Mouse (Mus musculus) c-Kit-negative CD71-positive TER-119-positive erythroid progenitor cells, embryonic 14.5 days (primary cell): ENCODE results near the gene Ikzf3.

Experiments
- DNase-seq: peaks from one replicate; pipeline ENCODE4 v3.0.0-alpha.2; 2013; ENCODE audit warnings: low read depth, low spot score

The Ikzf3 gene

GRCm38 (mm10) chr11:98448191-98448790, 97.5 kb downstream of the Ikzf3 start:
- no peak for DNase-seq

DNA sequence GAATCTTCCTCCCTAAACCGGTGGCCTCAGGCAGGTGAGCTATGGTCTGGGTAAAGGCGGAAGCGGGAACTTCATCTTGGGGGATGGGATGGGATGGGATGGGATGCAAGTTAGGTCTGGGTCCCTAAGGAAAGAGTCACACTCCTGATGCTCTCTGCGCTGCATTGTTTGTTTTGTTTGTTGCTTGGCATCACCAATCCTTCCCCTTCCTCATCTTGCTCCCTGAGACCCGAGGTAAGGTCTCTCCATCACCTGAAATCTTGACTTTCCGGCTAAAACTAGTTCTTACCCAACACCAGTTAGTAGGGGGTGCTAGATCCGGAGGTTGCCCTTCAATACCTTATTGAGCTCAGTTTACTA, 98.4 kb downstream of the Ikzf3 start:
- no peak for DNase-seq

DNA sequence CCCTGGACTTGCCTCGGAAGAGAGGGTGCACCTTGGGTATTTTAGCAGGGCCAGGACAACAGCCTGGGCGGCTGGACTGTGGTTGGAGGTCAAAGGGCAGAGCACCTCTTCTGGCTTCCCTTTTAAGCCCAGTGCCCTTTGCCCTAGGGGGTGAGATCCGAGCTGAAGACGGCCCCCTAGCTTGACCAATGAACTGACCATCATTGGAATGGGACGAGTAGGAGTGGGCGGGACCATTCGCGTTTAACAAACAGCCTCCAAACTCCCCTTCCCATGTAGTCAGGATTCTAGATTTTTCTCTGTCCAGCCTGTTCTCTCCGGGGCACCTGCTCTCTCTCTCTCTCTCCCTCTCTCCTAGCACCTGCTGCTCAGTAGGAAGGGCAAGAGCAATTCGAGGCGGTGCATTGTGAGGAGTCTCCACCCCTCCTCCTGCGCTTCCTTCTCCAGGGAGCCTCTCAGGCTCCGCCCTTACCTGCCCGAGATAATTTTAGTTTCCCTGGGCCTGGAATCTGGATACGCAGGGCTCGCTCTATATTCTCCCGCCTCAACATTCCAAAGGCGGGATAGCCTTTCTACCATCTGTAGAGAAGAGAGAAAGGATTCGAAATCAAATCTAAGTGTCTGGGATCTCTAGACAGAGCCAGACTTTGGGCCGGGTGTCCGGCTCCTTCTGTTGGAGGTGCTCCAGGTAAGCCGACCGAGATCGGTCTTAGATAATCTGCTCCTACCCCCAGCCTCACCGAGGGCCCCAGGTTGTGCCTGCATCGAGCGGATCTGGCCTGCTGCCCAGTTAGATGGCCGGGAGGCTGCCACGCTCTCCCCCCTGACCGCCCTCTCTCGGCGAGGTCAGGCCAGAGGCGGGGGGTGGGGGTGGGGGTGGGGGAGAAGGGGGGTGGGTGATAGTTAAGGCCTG, 99.0 kb downstream of the Ikzf3 start:
- DNase-seq, result no peak

GRCm38 (mm10) chr11:98446213-98446561, 99.6 kb downstream of the Ikzf3 start, which contains the start of gene Grb7:
Gene Grb7, plus strand, starts transcription at chr11:98446394.
- no peak for DNase-seq

- no peak for DNase-seq
Observed at GRCm38 (mm10) chr11:98445679-98446078, 100.2 kb downstream of the Ikzf3 start.

DNA sequence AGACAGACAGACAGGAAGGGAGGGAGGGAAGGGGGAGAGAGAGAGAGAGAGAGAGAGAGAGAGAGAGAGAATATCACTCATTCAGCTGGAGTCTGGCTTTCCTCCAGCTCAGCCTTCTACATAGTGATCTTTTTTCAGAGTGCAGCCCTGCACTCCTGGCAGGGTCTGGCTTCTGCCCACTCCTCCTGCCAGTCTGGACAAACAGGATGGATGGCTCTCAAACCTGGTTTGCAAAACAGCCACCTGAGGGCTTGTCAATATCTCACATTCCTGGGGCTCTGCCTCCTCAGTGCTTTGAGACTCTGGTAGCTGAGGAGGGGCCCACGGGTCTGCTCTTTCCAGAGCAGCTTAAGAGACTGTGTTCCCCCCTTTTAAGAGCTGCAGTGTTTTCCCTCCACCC, 100.6 kb downstream of the Ikzf3 start:
- no peak for DNase-seq

DNA sequence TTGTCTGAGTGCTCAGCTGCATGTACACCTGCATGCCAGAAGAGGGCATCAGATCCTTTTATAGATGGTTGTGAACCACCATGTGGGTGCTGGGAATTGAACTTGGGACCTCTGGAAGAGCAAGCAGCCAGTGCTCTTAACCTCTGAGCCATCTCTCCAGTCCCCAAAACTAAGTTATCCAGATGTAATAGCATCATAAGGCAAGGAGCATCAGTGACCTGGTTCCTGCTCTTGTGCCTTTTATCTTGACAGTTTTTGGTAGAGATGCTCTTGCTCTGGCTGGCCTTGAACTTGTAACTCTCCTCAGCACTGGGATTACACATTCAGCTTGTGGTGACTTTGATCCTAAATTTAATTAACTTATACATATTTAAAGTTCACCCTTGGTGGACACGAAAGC, 102.1 kb downstream of the Ikzf3 start:
- no peak for DNase-seq

GRCm38 (mm10) chr11:98438331-98439158, 107.3 kb downstream of the Ikzf3 start, which contains the start of gene Mien1:
Gene Mien1, minus strand, starts transcription at chr11:98438991.
- peak; percentile 81 for DNase-seq

- no peak for DNase-seq
Observed at GRCm38 (mm10) chr11:98437441-98437840, 108.4 kb downstream of the Ikzf3 start.

DNA sequence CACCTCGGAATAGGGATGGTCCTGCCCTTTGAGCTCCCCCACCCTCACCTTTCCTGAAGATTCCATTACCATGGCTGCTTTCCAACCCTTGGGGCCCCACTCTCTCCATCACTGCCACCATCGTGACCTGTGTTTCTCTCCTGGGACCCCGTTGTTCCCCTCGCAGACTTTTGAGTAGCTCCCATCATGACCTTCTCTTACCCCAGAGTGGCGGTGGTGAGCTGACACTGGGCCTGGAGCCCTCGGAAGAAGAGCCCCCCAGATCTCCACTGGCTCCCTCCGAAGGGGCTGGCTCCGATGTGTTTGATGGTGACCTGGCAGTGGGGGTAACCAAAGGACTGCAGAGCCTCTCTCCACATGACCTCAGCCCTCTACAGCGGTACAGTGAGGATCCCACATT, 110.1 kb downstream of the Ikzf3 start:
- DNase-seq, result no peak

- no peak for DNase-seq
Observed at GRCm38 (mm10) chr11:98431743-98432502, 113.9 kb downstream of the Ikzf3 start.

- no peak for DNase-seq
Observed at GRCm38 (mm10) chr11:98428436-98428835, 117.4 kb downstream of the Ikzf3 start.

DNA sequence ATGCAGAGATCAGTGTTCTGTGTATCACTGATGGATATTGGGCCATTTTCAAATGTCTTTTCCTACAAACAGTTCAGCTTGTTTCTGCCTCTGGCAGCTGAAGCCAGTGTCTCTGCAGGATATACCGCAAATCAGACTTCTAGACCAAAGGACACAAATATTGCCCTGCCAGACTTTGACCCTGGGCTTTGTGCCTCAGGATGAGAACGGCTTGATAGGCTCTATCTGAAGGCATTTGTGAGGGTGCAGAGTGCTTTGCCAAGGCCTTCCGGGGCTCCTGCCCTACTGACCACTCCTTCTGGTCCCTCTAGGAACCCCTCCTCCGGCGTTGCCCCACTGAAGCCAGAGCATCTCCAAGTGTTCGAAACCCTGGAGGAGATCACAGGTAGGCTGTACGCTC, 119.2 kb downstream of the Ikzf3 start:
- DNase-seq, result no peak

DNA sequence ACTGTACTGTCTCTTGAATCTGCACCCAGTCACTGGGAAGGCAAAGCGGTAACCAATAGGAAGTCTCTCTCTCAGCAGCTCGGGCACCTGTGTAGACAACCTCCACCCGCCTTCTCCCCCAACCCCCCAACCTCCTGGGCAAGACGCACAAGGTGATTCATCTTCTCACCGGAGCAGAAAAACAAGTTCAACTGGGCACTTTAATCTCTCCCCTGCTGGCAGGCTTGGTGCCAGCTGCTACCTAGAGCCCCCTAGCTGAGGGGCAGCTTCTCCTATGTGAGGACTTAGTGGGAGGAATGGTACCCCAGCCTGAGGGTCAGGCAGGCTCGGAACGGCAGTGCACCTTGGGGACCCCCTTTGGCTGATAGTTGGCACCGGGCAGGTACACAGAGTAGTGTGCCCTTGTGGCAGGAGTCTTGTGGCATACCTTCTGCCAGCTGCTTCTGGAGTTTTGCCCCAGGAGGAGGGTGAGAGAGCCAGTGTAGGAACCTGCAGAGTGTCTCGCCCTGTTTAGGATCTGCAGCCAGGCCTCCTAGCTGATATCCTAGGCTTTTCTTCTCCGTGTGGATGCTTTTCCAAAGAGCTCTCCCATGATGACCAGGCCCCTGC, 126.8 kb downstream of the Ikzf3 start:
- DNase-seq, result no peak

GRCm38 (mm10) chr11:98418273-98418672, 127.6 kb downstream of the Ikzf3 start:
- DNase-seq, result no peak

DNA sequence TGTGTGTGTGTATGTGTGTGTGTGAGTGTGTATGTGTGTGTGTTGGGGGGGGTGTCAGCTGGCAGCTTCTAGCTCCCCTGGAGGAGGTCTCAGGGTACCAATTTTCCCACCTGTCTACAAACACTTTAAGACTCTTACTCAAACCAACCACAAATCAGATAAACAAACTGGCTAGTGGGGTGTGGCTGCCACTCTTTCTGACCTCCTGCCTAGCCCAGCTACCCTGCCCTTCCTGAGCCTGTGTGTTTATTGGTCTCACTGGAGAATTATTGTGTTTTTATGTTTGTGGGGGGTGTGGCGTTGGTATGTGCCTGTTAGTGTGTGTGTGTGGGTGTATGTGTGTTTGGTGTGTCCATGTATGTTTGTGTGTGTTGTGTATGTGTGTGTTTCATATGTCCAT, 128.8 kb downstream of the Ikzf3 start:
- DNase-seq, result no peak
